Mouse (Mus musculus) cerebellum, adult 2 months (tissue): Measurements from ENCODE around the gene Gls. TPM values are rescaled to one million over a fixed set of nuclear protein-coding genes. Genes with fewer than 3 reads are reported as not detected.

Source experiments
- DNase-seq, 2 experiments: peaks; one replicate each; pipeline ENCODE4 v3.0.0; 2021
- H3K27ac ChIP-seq: fragments of 200-500 bp; 2 replicates; pipeline ENCODE4 v1.5.1; 2012; ENCODE audit warnings: low read length, control low read depth, inconsistent platforms; ENCODE audit not compliant: insufficient read depth
- H3K27me3 ChIP-seq: fragments of 200-500 bp; 2 replicates; pipeline ENCODE4 v1.6.1; 2012; ENCODE audit warnings: inconsistent platforms, mild to moderate bottlenecking, low read length, moderate library complexity; ENCODE audit not compliant: control insufficient read depth, insufficient read depth
- H3K4me1 ChIP-seq: fragments of 200-500 bp; 2 replicates; pipeline ENCODE4 v1.6.1; 2011; ENCODE audit warnings: low read length; ENCODE audit not compliant: control insufficient read depth, insufficient read depth
- H3K4me3 ChIP-seq: fragments of 200-500 bp; replicated peaks from 2 replicates; pipeline ENCODE3; 2011; ENCODE audit warnings: mild to moderate bottlenecking, low read depth, low read length, control low read depth; ENCODE audit not compliant: insufficient read depth
- CTCF ChIP-seq: fragments of 200-500 bp; IDR thresholded peaks from 2 replicates; pipeline ENCODE4 v1.5.1; 2011; ENCODE audit warnings: low read depth, mild to moderate bottlenecking, control low read depth, low read length, moderate library complexity, borderline replicate concordance; ENCODE audit not compliant: insufficient read depth
- POLR2A ChIP-seq: fragments of 200-500 bp; IDR thresholded peaks from 2 replicates; pipeline ENCODE4 v1.6.1; 2011; ENCODE audit warnings: low read length, control low read depth, borderline replicate concordance; ENCODE audit not compliant: insufficient read depth
- WGBS: fragments of 180-500 bp; shearing (Covaris S2); methylation state at CpG from one replicate; pipeline ENCODE4 v1.1.7; 2018; 5-methylcytosine and 5-hydroxymethylcytosine counted together
- polyA plus RNA-seq: library from polyadenylated mRNA; depleted of rRNA; stranded (reverse); fragments of >200 nt; gene quantifications from 2 replicates; pipeline ENCODE4 v1.2.3, GENCODE M21; 2012

Gls gene
- polyA plus RNA-seq, 1 experiment, result 234 TPM

DNA sequence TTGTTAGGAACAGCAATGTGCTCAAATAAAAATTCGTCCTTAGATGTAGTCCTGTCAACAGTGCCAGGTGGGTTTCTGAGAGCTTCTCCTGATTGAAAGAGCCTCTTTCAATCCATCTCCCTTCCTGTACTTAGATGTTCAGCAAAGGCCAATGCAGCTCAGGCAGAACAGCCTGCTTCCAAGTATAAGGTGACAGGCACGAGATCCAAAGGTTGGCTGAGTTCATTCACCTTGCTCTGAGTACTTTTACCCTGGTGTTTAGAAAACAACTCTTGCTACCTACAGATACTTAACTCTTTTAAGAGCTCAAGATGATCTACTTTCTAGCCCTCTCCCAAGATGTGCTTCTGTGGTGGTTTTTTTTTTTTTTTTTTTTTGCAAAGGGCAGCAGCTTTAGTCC is 56.0 kb downstream of the Gls start:
- 43% methylated on average over 2 of the region's 2 CpGs for WGBS
- Histone ChIP-seq H3K4me1 (peaks cover 8% of the 10 kb centered on the region), H3K27ac (0 out of 2 replicates have a peak overlapping the region, but pooled peaks have one; percentile 36), H3K27me3 (no peaks in the 10 kb centered on the region), H3K4me3 (no peak overlapping the region)
- no peak for DNase-seq
- TF ChIP-seq POLR2A (no peak), CTCF (no peak)

DNA sequence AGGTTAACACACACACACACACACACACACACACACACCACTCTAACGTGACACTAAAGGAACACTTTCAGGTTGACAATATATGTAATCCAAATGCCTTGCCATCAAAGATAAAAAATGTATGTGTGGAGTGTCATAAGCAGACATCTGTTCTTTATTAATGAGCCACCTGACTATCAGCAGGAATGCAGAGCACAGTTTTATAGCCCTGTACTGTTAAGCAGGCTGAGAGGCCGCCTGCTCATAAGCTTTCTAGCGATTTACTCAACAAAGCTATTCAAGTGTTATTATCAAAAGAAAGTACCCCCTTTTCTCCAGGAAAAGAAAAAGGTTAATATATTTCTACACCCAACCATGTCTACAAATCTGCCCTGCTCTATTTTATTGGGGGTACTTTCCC is 57.0 kb downstream of the Gls start:
- Histone ChIP-seq H3K27me3 (no peaks in the 10 kb centered on the region), H3K4me1 (peaks cover 15% of the 10 kb centered on the region), H3K4me3 (no peak overlapping the region), H3K27ac (no peak overlapping the region)
- DNase-seq, result no peak
- WGBS, result 7% methylated on average over 3 of the region's 3 CpGs
- TF ChIP-seq POLR2A (no peak), CTCF (no peak)

DNA sequence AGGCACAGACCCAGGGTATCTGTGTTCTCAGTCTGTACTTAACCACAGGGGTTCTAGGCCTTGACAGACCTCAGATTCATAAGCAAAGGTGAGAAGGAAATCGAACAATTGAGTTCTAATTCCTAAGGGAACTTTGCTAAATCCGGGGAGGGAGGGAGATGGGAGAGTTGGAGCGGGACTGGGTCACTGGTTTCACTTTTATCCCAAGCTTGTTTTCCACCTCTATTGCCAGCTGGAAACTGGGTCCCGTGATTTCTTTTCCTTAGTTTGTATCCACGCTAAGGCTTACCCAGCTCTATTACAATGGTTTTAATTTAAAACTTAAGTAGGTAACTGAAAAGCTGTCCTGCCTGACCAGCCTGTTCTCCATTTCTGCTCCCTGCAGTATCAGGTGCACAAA is 57.7 kb downstream of the Gls start:
- no peak overlapping the region for H3K4me3 ChIP-seq
- WGBS, result 60% methylated on average over 5 of the region's 5 CpGs
- no peak for DNase-seq
- H3K27ac ChIP-seq, result no peak overlapping the region
- H3K27me3 ChIP-seq, result no peaks in the 10 kb centered on the region
- TF ChIP-seq CTCF (no peak), POLR2A (no peak)
- peaks cover 16% of the 10 kb centered on the region for H3K4me1 ChIP-seq

DNA sequence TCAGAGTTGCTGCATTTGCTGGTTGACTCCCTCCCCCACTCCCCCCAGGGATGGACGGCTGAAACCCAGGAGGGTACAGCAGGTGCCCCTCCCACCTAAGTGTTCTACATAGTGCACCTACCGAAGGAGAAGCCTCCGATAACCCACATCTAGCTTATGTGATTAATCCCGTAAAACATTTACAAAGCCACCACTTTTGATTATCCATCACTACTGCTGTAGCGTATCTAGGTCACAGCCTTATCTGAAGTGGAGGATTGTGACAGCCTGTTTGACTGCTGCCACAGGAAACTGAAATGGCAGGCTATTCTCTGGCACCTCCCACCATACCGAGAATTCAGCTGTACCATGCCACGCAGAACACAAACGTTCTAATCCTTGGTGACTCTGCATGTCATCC is 61.8 kb downstream of the Gls start:
- no peak overlapping the region for H3K27ac ChIP-seq
- no peaks in the 10 kb centered on the region for H3K27me3 ChIP-seq
- H3K4me3 ChIP-seq, result no peak overlapping the region
- 48% methylated on average over 8 of the region's 8 CpGs for WGBS
- no peak for DNase-seq
- no peak for TF ChIP-seq CTCF
- TF ChIP-seq POLR2A, result no peak
- peaks cover 20% of the 10 kb centered on the region for H3K4me1 ChIP-seq

DNA sequence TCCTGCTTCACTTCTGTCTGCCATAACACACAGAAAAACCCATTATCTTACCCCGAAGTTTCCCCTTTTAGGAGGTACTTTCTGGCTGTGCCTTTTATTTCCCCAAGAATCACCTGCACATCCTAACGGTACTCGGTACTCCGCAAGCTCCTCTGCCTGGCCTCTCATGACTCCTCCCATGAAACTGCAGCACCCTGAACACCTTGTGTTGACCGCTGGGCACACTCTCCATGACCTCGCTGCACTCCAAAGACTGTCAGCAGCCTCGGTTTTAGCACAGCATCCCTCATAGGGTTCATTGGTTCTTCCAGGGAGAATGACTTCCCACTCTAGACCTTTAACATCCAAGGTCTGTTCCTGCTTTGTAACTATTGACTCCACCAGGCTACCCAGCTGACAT is 62.3 kb downstream of the Gls start:
- WGBS, result 82% methylated on average over 7 of the region's 7 CpGs
- H3K27me3 ChIP-seq, result no peaks in the 10 kb centered on the region
- peak overlapping the region; percentile 37; the same call in 1 of the 2 replicates for H3K27ac ChIP-seq
- no peak for DNase-seq
- H3K4me1 ChIP-seq, result peaks cover 20% of the 10 kb centered on the region
- TF ChIP-seq POLR2A, result no peak
- TF ChIP-seq CTCF, result no peak
- H3K4me3 ChIP-seq, result no peak overlapping the region

DNA sequence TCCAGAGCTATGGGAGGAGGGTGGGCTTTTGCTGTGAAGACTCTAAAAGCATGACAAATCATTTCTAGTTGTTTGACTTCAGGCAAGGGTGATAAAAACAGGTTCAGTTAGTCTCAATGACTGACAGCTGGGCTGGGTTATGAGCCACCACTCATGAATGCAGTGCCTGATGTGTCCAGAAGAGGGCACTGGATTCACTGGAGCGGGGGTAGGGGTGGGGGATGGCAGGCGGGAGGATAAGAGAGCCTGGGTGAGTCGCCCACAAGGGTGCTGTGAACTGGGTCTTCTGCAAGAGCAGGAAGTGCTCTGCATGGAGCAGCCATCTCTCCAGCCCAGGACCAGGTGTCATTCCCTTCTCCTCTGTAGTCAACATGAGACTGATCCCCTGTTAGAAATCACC is 63.0 kb downstream of the Gls start:
- WGBS, result 27% methylated on average over 3 of the region's 3 CpGs
- Histone ChIP-seq H3K4me3 (no peak overlapping the region), H3K4me1 (peaks cover 20% of the 10 kb centered on the region), H3K27ac (no peak overlapping the region), H3K27me3 (no peaks in the 10 kb centered on the region)
- no peak for DNase-seq
- no peak for TF ChIP-seq POLR2A
- peak; percentile 59 for TF ChIP-seq CTCF

DNA sequence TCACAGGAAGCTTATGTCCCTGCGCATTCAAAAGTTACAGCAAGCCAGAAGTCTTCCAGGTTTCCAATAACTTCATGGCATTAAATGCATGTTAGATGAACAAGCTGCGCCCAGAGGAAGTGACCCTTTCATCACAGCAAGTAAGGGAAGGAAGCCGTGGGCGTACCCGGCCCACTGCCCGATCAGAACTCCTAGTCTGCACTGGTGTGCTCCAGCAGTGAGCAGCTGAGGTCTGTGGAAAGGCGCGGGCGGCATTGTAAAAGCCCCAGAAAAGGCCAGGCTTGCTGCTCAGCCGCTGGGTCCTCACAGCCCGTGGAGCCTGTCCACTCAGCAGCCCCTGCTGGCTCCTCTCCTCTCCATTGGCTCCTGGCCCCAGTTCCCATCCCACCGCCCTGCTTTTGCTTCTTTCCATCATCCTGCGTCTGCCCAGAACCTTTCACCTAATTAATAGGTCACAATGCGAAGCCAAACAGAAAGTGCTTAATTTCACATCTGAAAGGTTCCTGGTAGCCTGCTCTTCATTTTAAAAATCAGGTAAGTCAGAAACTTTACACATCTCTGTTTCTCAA is 66.3 kb downstream of the Gls start:
- Histone ChIP-seq H3K4me3 (no peak overlapping the region), H3K27me3 (no peaks in the 10 kb centered on the region), H3K4me1 (peaks cover 20% of the 10 kb centered on the region), H3K27ac (0 out of 2 replicates have a peak overlapping the region, but pooled peaks have one; percentile 11)
- DNase-seq, result peak in 1 of 2 experiments; percentile 7
- TF ChIP-seq POLR2A (no peak), CTCF (no peak)
- WGBS, result 39% methylated on average over 14 of the region's 14 CpGs

DNA sequence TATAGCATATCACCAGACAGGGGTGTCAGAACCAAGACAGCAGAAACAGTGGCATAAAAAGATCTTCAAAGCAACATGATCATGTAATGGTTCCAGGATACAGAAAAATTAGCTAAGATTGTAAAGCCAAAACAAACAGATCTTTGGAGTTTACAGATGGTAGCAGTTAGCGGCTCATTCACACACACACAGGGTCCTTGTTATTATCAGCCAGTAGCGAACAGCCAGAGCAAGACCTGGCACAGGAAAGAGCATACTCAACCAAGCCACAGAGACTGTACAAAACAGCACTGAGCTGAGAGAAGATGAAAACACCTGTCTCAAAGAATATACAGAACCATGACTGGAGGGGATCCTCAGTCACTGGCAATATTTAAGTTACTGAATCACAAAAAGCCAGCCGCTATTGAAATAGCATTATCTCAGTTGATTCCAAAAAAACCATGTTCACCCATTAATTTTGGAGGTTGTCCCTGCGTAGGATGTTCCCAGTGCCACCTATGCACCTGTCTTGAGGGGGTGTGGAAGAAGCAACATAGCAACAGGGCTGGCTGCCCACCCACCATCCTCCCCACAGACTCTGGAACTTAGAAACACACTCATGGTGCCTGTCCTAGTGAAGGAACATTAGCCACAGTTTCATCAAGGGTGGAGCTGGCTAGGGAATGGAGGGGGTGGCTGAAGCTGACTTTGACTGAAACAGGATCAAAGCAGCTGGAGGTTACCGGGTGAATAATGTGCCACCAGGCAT is 69.2 kb downstream of the Gls start:
- H3K27ac ChIP-seq, result no peak overlapping the region
- no peaks in the 10 kb centered on the region for H3K27me3 ChIP-seq
- WGBS, result 88% methylated on average over 5 of the region's 5 CpGs
- TF ChIP-seq POLR2A, result no peak
- TF ChIP-seq CTCF, result no peak
- H3K4me3 ChIP-seq, result no peak overlapping the region
- peak in 1 of 2 experiments; percentile 5 for DNase-seq
- H3K4me1 ChIP-seq, result peaks cover 6% of the 10 kb centered on the region; the same call in 1 of the 2 replicates
